Mouse (Mus musculus): ENCODE data around the gene Lfng. TPM values are rescaled to one million over a fixed set of nuclear protein-coding genes. Genes with fewer than 3 reads are reported as not detected.
A peak's percentile ranks its signal among the peaks of the same experiment; 100 is the strongest.

The Lfng gene
- polyA plus RNA-seq, 1 experiment from 2014 or later, result 3.3 TPM

DNA sequence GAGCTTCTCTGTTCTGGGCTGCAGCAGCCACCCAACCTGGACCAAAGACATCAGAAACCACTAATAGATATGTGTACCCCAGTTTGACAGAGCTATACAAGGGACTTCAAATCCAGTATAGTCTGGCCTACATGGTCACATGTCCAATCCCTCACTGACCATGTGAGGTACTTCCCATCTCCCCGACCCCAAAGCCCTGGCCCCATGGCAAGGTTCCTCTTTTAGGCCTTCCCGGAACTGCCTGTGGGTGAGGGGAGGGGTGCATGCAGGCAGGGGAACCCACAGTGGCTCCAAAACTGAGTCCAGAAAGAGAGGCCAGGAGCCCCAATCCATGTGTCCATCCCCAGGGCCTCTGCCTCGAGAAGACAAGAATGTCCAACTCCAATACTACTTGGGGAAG, 35.0 kb downstream of the Lfng start:
- Histone ChIP-seq H3K4me3 (ENCODE audit: low read depth, low read length) (no peak overlapping the region), H3K27ac (ENCODE audit: low read depth, low read length) (no peak overlapping the region), H3K9me3 (replicated peaks; ENCODE audit: control insufficient read depth, low read length) (no peaks in the 10 kb centered on the region), H3K4me1 (ENCODE audit: control insufficient read depth, insufficient read depth, low read length) (peaks cover 49% of the 10 kb centered on the region), H3K9ac (ENCODE audit: low read depth, low read length) (peak overlapping the region; percentile 36; the same call in 1 of the 2 replicates), H3K36me3 (ENCODE audit: control insufficient read depth, insufficient read depth, low read length) (peaks cover 4% of the 10 kb centered on the region), H3K27me3 (ENCODE audit: control insufficient read depth, insufficient read depth, low read length) (no peaks in the 10 kb centered on the region), H3K4me2 (no peak overlapping the region)
- WGBS (ENCODE audit: insufficient replicate concordance), result 83% methylated on average over 3 of the region's 3 CpGs
- ATAC-seq (replicated peaks; ENCODE audit: insufficient number of reproducible peaks, low FRiP score, low TSS enrichment), result no peak

DNA sequence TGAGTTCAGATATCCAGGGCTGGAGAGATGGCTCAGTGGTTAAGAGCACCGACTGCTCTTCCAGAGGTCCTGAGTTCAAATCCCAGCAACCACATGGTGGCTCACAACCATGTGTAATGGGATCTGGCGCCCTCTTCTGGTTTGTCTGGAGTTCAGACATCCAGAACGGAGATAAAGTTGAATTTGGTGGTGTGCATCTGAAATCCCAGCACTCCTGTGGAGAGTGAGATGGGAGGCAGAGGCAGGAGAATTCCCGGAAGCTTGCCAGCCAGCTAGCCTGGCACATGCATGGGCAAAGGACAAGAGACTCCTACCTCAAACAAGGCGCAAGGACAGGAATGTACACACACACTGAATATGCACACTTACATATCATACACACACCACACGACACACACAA, 37.1 kb downstream of the Lfng start:
- Histone ChIP-seq H3K27ac (ENCODE audit: low read depth, low read length) (0 out of 2 replicates have a peak overlapping the region, but pooled peaks have one; percentile 15), H3K4me3 (ENCODE audit: low read depth, low read length) (0 out of 2 replicates have a peak overlapping the region, but pooled peaks have one; percentile 1), H3K9me3 (replicated peaks; ENCODE audit: control insufficient read depth, low read length) (no peaks in the 10 kb centered on the region), H3K4me1 (ENCODE audit: control insufficient read depth, insufficient read depth, low read length) (peaks cover 55% of the 10 kb centered on the region), H3K4me2 (peak overlapping the region; percentile 36), H3K27me3 (ENCODE audit: control insufficient read depth, insufficient read depth, low read length) (no peaks in the 10 kb centered on the region), H3K9ac (ENCODE audit: low read depth, low read length) (no peak overlapping the region), H3K36me3 (ENCODE audit: control insufficient read depth, insufficient read depth, low read length) (no peaks in the 10 kb centered on the region; the same call in 1 of the 2 replicates)
- 79% methylated on average over 6 of the region's 6 CpGs for WGBS (ENCODE audit: insufficient replicate concordance)
- no peak for ATAC-seq (replicated peaks; ENCODE audit: insufficient number of reproducible peaks, low FRiP score, low TSS enrichment)

GRCm38 (mm10) chr5:140644702-140645201, 37.6 kb downstream of the Lfng start:
- H3K9ac ChIP-seq (ENCODE audit: low read depth, low read length), result peak overlapping the region; percentile 7; the same call in 1 of the 2 replicates
- 0 out of 2 replicates have a peak overlapping the region, but pooled peaks have one; percentile 1 for H3K4me3 ChIP-seq (ENCODE audit: low read depth, low read length)
- H3K27me3 ChIP-seq (ENCODE audit: control insufficient read depth, insufficient read depth, low read length), result no peaks in the 10 kb centered on the region
- peak overlapping the region; percentile 36 for H3K4me2 ChIP-seq
- ATAC-seq (replicated peaks; ENCODE audit: insufficient number of reproducible peaks, low FRiP score, low TSS enrichment), result peak; percentile 22; the same call in 1 of the 2 replicates
- no peaks in the 10 kb centered on the region for H3K9me3 ChIP-seq (replicated peaks; ENCODE audit: control insufficient read depth, low read length)
- peak overlapping the region; percentile 74 for H3K27ac ChIP-seq (ENCODE audit: low read depth, low read length)
- H3K4me1 ChIP-seq (ENCODE audit: control insufficient read depth, insufficient read depth, low read length), result peaks cover 55% of the 10 kb centered on the region
- 53% methylated on average over 15 of the region's 15 CpGs for WGBS (ENCODE audit: insufficient replicate concordance)
- H3K36me3 ChIP-seq (ENCODE audit: control insufficient read depth, insufficient read depth, low read length), result no peaks in the 10 kb centered on the region; the same call in 1 of the 2 replicates

DNA sequence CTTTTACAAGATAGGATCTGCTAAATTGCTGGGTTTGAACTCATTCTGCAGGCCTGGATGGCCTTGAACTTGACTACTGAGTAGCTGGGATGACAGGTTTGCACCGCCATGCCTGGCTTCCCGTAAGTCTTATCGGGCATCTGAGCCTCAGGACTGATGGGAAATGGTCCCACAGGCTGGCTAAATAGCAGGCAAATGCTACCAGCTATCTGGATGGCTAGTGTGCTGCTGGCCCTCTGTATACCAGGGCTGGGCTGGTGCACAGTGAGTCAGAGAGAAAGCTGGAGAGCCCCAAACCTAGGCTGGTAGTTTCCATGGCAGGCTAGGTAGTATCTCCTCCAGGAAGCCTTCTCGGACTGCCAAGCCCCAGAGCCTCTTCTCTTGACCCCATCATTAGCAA, 38.3 kb downstream of the Lfng start:
- no peak for ATAC-seq (replicated peaks; ENCODE audit: insufficient number of reproducible peaks, low FRiP score, low TSS enrichment)
- Histone ChIP-seq H3K27me3 (ENCODE audit: control insufficient read depth, insufficient read depth, low read length) (no peaks in the 10 kb centered on the region), H3K27ac (ENCODE audit: low read depth, low read length) (peak overlapping the region; percentile 74), H3K9ac (ENCODE audit: low read depth, low read length) (no peak overlapping the region), H3K4me2 (peak overlapping the region; percentile 36), H3K4me1 (ENCODE audit: control insufficient read depth, insufficient read depth, low read length) (peaks cover 55% of the 10 kb centered on the region), H3K4me3 (ENCODE audit: low read depth, low read length) (no peak overlapping the region), H3K9me3 (replicated peaks; ENCODE audit: control insufficient read depth, low read length) (no peaks in the 10 kb centered on the region), H3K36me3 (ENCODE audit: control insufficient read depth, insufficient read depth, low read length) (no peaks in the 10 kb centered on the region; the same call in 1 of the 2 replicates)
- 77% methylated on average over 4 of the region's 4 CpGs for WGBS (ENCODE audit: insufficient replicate concordance)

GRCm38 (mm10) chr5:140646171-140646570, 39.1 kb downstream of the Lfng start:
- H3K4me1 ChIP-seq (ENCODE audit: control insufficient read depth, insufficient read depth, low read length), result peaks cover 47% of the 10 kb centered on the region

GRCm38 (mm10) chr5:140647031-140647760, 40.1 kb downstream of the Lfng start:
- Histone ChIP-seq H3K9me3 (replicated peaks; ENCODE audit: control insufficient read depth, low read length) (no peaks in the 10 kb centered on the region), H3K27me3 (ENCODE audit: control insufficient read depth, insufficient read depth, low read length) (no peaks in the 10 kb centered on the region), H3K36me3 (ENCODE audit: control insufficient read depth, insufficient read depth, low read length) (no peaks in the 10 kb centered on the region; the same call in 1 of the 2 replicates), H3K27ac (ENCODE audit: low read depth, low read length) (peak overlapping the region; percentile 85; the same call in 1 of the 2 replicates), H3K9ac (ENCODE audit: low read depth, low read length) (peak overlapping the region; percentile 90), H3K4me3 (ENCODE audit: low read depth, low read length) (peak overlapping the region; percentile 91), H3K4me1 (ENCODE audit: control insufficient read depth, insufficient read depth, low read length) (peaks cover 37% of the 10 kb centered on the region), H3K4me2 (peak overlapping the region; percentile 79)
- 64% methylated on average over 13 of the region's 13 CpGs for WGBS (ENCODE audit: insufficient replicate concordance)
- ATAC-seq (replicated peaks; ENCODE audit: insufficient number of reproducible peaks, low FRiP score, low TSS enrichment), result no peak

More at GRCm38 (mm10) chr5:140646171-140646570, 39.1 kb downstream of the Lfng start:
- Histone ChIP-seq H3K27me3 (ENCODE audit: control insufficient read depth, insufficient read depth, low read length) (no peaks in the 10 kb centered on the region), H3K9me3 (replicated peaks; ENCODE audit: control insufficient read depth, low read length) (no peaks in the 10 kb centered on the region), H3K4me3 (ENCODE audit: low read depth, low read length) (no peak overlapping the region), H3K27ac (ENCODE audit: low read depth, low read length) (no peak overlapping the region), H3K36me3 (ENCODE audit: control insufficient read depth, insufficient read depth, low read length) (no peaks in the 10 kb centered on the region; the same call in 1 of the 2 replicates), H3K9ac (ENCODE audit: low read depth, low read length) (0 out of 2 replicates have a peak overlapping the region, but pooled peaks have one; percentile 16), H3K4me2 (peak overlapping the region; percentile 79)
- 88% methylated on average over 6 of the region's 6 CpGs for WGBS (ENCODE audit: insufficient replicate concordance)
- ATAC-seq (replicated peaks; ENCODE audit: insufficient number of reproducible peaks, low FRiP score, low TSS enrichment), result no peak

DNA sequence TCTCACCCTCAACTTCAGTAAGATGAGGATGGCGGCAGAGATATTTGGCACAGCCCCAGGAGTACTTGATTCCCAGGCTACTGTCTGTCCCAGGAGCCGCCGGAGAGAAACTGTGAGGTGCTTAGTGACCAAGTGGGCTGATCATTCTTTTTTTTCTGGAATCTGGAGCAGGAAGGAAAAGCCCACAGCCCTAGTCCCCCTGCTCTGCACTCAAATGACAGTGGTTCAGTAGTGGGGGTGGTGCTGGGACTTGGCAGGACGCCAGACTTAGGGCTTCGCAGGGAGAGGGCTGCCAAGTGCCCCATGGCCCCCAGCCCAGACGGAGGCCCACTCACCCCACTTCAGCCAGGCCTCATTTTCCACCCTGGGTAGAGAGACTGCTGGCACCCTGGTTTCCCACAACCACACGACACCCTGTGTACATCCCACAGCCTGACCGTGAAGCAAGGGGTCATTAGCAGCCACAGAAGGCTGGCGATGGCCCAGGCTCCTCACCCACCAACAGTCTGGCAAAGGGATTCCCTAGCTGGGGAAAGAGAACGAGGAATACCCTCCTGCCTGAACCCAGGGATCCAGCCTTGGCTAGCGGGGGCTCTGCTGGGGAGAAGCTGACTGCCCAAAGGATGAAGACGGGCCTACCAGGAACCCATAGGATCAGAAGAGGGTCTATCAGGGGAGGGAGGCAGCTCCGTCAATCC, 40.9 kb downstream of the Lfng start:
- no peaks in the 10 kb centered on the region; the same call in 1 of the 2 replicates for H3K36me3 ChIP-seq (ENCODE audit: control insufficient read depth, insufficient read depth, low read length)
- H3K4me1 ChIP-seq (ENCODE audit: control insufficient read depth, insufficient read depth, low read length), result peaks cover 42% of the 10 kb centered on the region
- WGBS (ENCODE audit: insufficient replicate concordance), result 4% methylated on average over 13 of the region's 13 CpGs
- H3K4me3 ChIP-seq (ENCODE audit: low read depth, low read length), result peak overlapping the region; percentile 91
- no peak for ATAC-seq (replicated peaks; ENCODE audit: insufficient number of reproducible peaks, low FRiP score, low TSS enrichment)
- peak overlapping the region; percentile 79 for H3K4me2 ChIP-seq
- H3K27ac ChIP-seq (ENCODE audit: low read depth, low read length), result peak overlapping the region; percentile 85
- no peaks in the 10 kb centered on the region for H3K27me3 ChIP-seq (ENCODE audit: control insufficient read depth, insufficient read depth, low read length)
- peak overlapping the region; percentile 90 for H3K9ac ChIP-seq (ENCODE audit: low read depth, low read length)
- H3K9me3 ChIP-seq (replicated peaks; ENCODE audit: control insufficient read depth, low read length), result no peaks in the 10 kb centered on the region

- Histone ChIP-seq H3K4me3 (ENCODE audit: low read depth, low read length) (peak within 1 kb of the TSS; percentile 91), H3K27ac (ENCODE audit: low read depth, low read length) (peak within 1 kb of the TSS; percentile 85), H3K4me1 (ENCODE audit: control insufficient read depth, insufficient read depth, low read length) (peaks cover 42% of the 10 kb centered on the region), H3K27me3 (ENCODE audit: control insufficient read depth, insufficient read depth, low read length) (no peaks in the 10 kb centered on the region), H3K9me3 (replicated peaks; ENCODE audit: control insufficient read depth, low read length) (no peaks in the 10 kb centered on the region), H3K4me2 (peak within 1 kb of the TSS; percentile 79), H3K9ac (ENCODE audit: low read depth, low read length) (peak within 1 kb of the TSS; percentile 90), H3K36me3 (ENCODE audit: control insufficient read depth, insufficient read depth, low read length) (no peaks in the 10 kb centered on the region; the same call in 1 of the 2 replicates)
- no peak; the same call in 1 of the 2 replicates for ATAC-seq (replicated peaks; ENCODE audit: insufficient number of reproducible peaks, low FRiP score, low TSS enrichment)
- WGBS (ENCODE audit: insufficient replicate concordance), result under 1% methylated on average over 46 of the region's 62 CpGs
Observed at GRCm38 (mm10) chr5:140648519-140649100, 41.5 kb downstream of the Lfng start, which contains the start of gene Ttyh3. Gene Ttyh3 (minus strand): TSS chr5:140649031.
